Mouse (Mus musculus): ENCODE results near the gene BC005624. TPM values are rescaled to one million over a fixed set of nuclear protein-coding genes. Genes with fewer than 3 reads are reported as not detected.

The BC005624 gene
- total RNA-seq, 2 experiments from 2014 or later = 66.8 to 68.5 TPM

- Histone ChIP-seq H3K4me3 (no peak overlapping the region), H3K27ac (no peak overlapping the region)
- no peak for TF ChIP-seq CTCF (conservative IDR thresholded peaks at IDR 0.05)
- DNase-seq (ENCODE audit: low spot score in 2 of 2) = no peak
Measured at GRCm38 (mm10) chr2:31005453-31005852, 23.5 kb upstream of the BC005624 start.

GRCm38 (mm10) chr2:31002857-31003256 is 20.9 kb upstream of the BC005624 start:
- TF ChIP-seq CTCF (conservative IDR thresholded peaks at IDR 0.05) = no peak
- Histone ChIP-seq H3K4me3 (no peak overlapping the region), H3K27ac (no peak overlapping the region)
- DNase-seq (ENCODE audit: low spot score in 2 of 2) = no peak

- no peak overlapping the region for H3K4me3 ChIP-seq
- TF ChIP-seq CTCF (conservative IDR thresholded peaks at IDR 0.05) = no peak
- DNase-seq (ENCODE audit: low spot score in 2 of 2) = no peak
- H3K27ac ChIP-seq = no peak overlapping the region
Measured at GRCm38 (mm10) chr2:30998443-30999260, 16.7 kb upstream of the BC005624 start.

- DNase-seq (ENCODE audit: low spot score in 2 of 2) = no peak
- H3K4me3 ChIP-seq = no peak overlapping the region
- no peak for TF ChIP-seq CTCF (conservative IDR thresholded peaks at IDR 0.05)
- no peak overlapping the region for H3K27ac ChIP-seq
Measured at GRCm38 (mm10) chr2:30995432-30995996, 13.5 kb upstream of the BC005624 start.

- TF ChIP-seq CTCF (conservative IDR thresholded peaks at IDR 0.05) = no peak
- no peak overlapping the region for H3K4me3 ChIP-seq
- no peak overlapping the region for H3K27ac ChIP-seq
- DNase-seq (ENCODE audit: low spot score in 2 of 2) = no peak
Measured at GRCm38 (mm10) chr2:30994853-30995252, 12.9 kb upstream of the BC005624 start.

GRCm38 (mm10) chr2:30990221-30990620 is 8.2 kb upstream of the BC005624 start:
- H3K4me3 ChIP-seq = no peak overlapping the region
- no peak for DNase-seq (ENCODE audit: low spot score in 2 of 2)
- no peak for TF ChIP-seq CTCF (conservative IDR thresholded peaks at IDR 0.05)
- H3K27ac ChIP-seq = no peak overlapping the region

- DNase-seq (ENCODE audit: low spot score in 2 of 2) = no peak
- no peak overlapping the region for H3K4me3 ChIP-seq
- TF ChIP-seq CTCF (conservative IDR thresholded peaks at IDR 0.05) = no peak
- no peak overlapping the region for H3K27ac ChIP-seq
Measured at GRCm38 (mm10) chr2:30985111-30986020, 3.4 kb upstream of the BC005624 start.

GRCm38 (mm10) chr2:30983024-30983423 is 1.0 kb upstream of the BC005624 start:
- H3K27ac ChIP-seq = peak overlapping the region; percentile 84
- DNase-seq (ENCODE audit: low spot score in 2 of 2) = no peak
- peak overlapping the region; percentile 87 for H3K4me3 ChIP-seq
- TF ChIP-seq CTCF (conservative IDR thresholded peaks at IDR 0.05) = no peak

GRCm38 (mm10) chr2:30967352-30968327 is 14.4 kb downstream of the BC005624 start, which contains the start of gene Tor1a:
Gene Tor1a (minus strand): TSS chr2:30967933.
- peak; percentile 58 for TF ChIP-seq CTCF (conservative IDR thresholded peaks at IDR 0.05)
- DNase-seq (ENCODE audit: low spot score in 2 of 2) = peak; percentile 90 to 93
- H3K4me3 ChIP-seq = peak within 1 kb of the TSS; percentile 90
- H3K27ac ChIP-seq = peak within 1 kb of the TSS; percentile 95

- peak overlapping the region; percentile 90 for H3K4me3 ChIP-seq
- H3K27ac ChIP-seq = peak overlapping the region; percentile 95
- DNase-seq (ENCODE audit: low spot score in 2 of 2) = no peak
- TF ChIP-seq CTCF (conservative IDR thresholded peaks at IDR 0.05) = no peak
Measured at GRCm38 (mm10) chr2:30966826-30967225, 15.2 kb downstream of the BC005624 start.

- Histone ChIP-seq H3K4me3 (peak overlapping the region; percentile 29; the same call in 1 of the 2 replicates), H3K27ac (no peak overlapping the region)
- DNase-seq (ENCODE audit: low spot score in 2 of 2) = no peak
- no peak for TF ChIP-seq CTCF (conservative IDR thresholded peaks at IDR 0.05)
Measured at GRCm38 (mm10) chr2:30965627-30966026, 16.4 kb downstream of the BC005624 start.
